Mouse (Mus musculus) liver, adult 2 months (tissue): Measurements from ENCODE around the gene Isoc2b.

Source experiments
- CTCF ChIP-seq: fragments of 200-500 bp; IDR thresholded peaks from 2 replicates; pipeline ENCODE4 v1.5.1; 2011; ENCODE audit warnings: low read depth, low read length, control low read depth
- POLR2A ChIP-seq: fragments of 200-500 bp; IDR thresholded peaks from 2 replicates; pipeline ENCODE4 v1.6.1; 2011; ENCODE audit warnings: low read length, control low read depth; ENCODE audit not compliant: insufficient read depth; ENCODE audit errors: extremely low read depth

- TF ChIP-seq CTCF = no peak
- TF ChIP-seq POLR2A = no peak
These were observed 16.4 kb downstream of the Isoc2b start for GRCm38 (mm10) chr7:4853613-4854012.
